Mouse (Mus musculus) neural tube, embryonic 15.5 days (tissue): ENCODE data around the gene Inpp4a. TPM values are rescaled to one million over a fixed set of nuclear protein-coding genes. Genes with fewer than 3 reads are reported as not detected.

Source experiments
- polyA plus RNA-seq: library from polyadenylated mRNA; unstranded; fragments of >200 nt; fragmentation: Nextera tagmentation; extraction: Ambion mirVana; gene quantifications from 2 replicates; pipeline ENCODE4 v1.2.1, GENCODE M21; 2015

Gene Inpp4a
- polyA plus RNA-seq, 1 experiment from 2014 or later: 67.4 TPM

Other genes with a start within 250 kb of the Inpp4a start
- gene Cnga3, start 85.4 kb upstream of the Inpp4a start, polyA plus RNA-seq: 0.08 TPM in 2 replicates
- 59.6 and 62.3 TPM in 2 replicates for gene Coa5, start 130.2 kb downstream of the Inpp4a start, polyA plus RNA-seq
- 118 and 123 TPM in 2 replicates for gene Unc50, start 130.3 kb downstream of the Inpp4a start, polyA plus RNA-seq
- gene Mgat4a, start 241.2 kb downstream of the Inpp4a start, polyA plus RNA-seq: 10.6 and 12.9 TPM in 2 replicates